ENCODE assay signal across 7 mouse cellular contexts in the genomic region with DNA sequence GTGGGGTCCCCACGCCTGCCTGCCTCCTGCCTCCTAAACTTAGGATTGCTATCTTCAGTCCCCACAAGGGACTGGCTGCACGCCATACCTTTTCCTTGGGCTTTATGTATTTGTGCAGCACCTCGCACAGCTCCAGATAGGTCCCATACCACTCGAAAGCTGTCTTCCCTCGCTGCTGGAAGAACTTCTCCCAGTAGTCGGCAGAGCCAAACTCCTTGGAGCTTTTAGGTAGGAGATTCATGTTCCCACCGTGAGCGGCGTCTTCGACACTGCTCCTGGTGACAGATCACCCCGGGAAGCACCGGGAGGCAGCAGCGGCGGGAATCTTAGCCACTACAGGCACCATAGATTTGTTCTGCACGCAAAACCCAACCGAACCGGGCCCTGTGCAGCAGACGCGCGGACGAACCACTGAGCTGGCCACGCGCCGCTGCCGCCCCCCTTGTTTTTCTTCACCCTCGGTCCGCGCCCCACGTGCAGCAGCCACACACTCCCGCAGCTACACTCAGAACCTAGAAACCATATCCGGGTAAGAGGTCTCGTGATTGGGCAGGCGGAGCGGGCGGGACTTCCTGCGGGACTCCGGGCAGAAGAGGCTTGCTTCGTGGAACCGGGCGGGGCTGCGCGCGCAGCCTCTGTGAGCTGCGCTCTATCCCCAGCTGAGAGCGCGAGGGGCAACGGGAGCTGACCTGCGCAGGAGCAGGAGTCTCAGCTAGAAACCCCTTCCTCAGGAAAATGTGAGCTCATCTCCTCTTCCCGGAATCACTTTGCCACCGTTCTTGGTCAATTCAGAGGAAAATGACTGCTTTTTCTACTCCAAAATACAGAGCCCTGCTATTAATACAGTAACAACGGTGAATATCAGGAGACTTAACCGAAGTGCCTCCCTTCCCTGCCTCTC. TPM values are rescaled to one million over a fixed set of nuclear protein-coding genes. Genes with fewer than 3 reads are reported as not detected.
DNase-seq lines count a peak whose midpoint lies in the region; ATAC-seq and TF ChIP-seq lines count a peak whose summit lies in the region.

A gene (minus strand): TSS at position 536 of the 901 bp plus-strand sequence.

- intact Hi-C loops in gastrocnemius, postnatal 36 days (cut with DNase I) = no loop called here
- intact Hi-C loops in left cerebral cortex, postnatal 36 days (cut with DNase I) = loop anchor here (2.0 kb wide), 2 partner anchors 23 to 117 kb away; a partner anchor contains a TSS

- no peaks in the 10 kb centered on the region for H3K27me3 ChIP-seq in intestine, embryonic 16.5 days (replicated peaks; ENCODE audit: control insufficient read depth, insufficient read depth, low read length)
- no peaks in the 10 kb centered on the region for H3K27me3 ChIP-seq in midbrain, embryonic 11.5 days (ENCODE audit: control insufficient read depth, insufficient read depth, low read length)
- H3K27me3 ChIP-seq in small intestine, adult 2 months (ENCODE audit: control insufficient read depth, insufficient read depth, low read length) = no peaks in the 10 kb centered on the region

- H3K27ac ChIP-seq in intestine, embryonic 16.5 days (ENCODE audit: low read length) = peak within 1 kb of the TSS; percentile 58
- H3K27ac ChIP-seq in midbrain, embryonic 11.5 days (ENCODE audit: low read depth, low read length) = peak within 1 kb of the TSS; percentile 56; the same call in 1 of the 2 replicates
- H3K27ac ChIP-seq in small intestine, adult 2 months (ENCODE audit: insufficient read depth, low read depth, low read length) = peak within 1 kb of the TSS; percentile 64

- H3K9ac ChIP-seq in intestine, embryonic 16.5 days (ENCODE audit: low read depth, low read length) = peak within 1 kb of the TSS; percentile 79
- H3K9ac ChIP-seq in midbrain, embryonic 11.5 days (ENCODE audit: low read length) = peak within 1 kb of the TSS; percentile 75

- H3K9me3 ChIP-seq in intestine, embryonic 16.5 days (ENCODE audit: control insufficient read depth, low read length) = no peaks in the 10 kb centered on the region
- H3K9me3 ChIP-seq in midbrain, embryonic 11.5 days (ENCODE audit: control insufficient read depth, low read length) = no peaks in the 10 kb centered on the region

- peaks cover 5% of the 10 kb centered on the region; the same call in 1 of the 2 replicates for H3K36me3 ChIP-seq in intestine, embryonic 16.5 days (ENCODE audit: control insufficient read depth, insufficient read depth, low read length)
- peaks cover 16% of the 10 kb centered on the region for H3K36me3 ChIP-seq in midbrain, embryonic 11.5 days (ENCODE audit: control insufficient read depth, insufficient read depth, low read length)
- H3K36me3 ChIP-seq in small intestine, adult 2 months (ENCODE audit: control insufficient read depth, insufficient read depth, low read length) = peaks cover 8% of the 10 kb centered on the region

- H3K4me1 ChIP-seq in intestine, embryonic 16.5 days (ENCODE audit: control insufficient read depth, insufficient read depth, low read length) = peaks cover 3% of the 10 kb centered on the region; the same call in 1 of the 2 replicates
- peaks cover 9% of the 10 kb centered on the region for H3K4me1 ChIP-seq in midbrain, embryonic 11.5 days (ENCODE audit: control insufficient read depth, insufficient read depth, low read length)
- H3K4me1 ChIP-seq in small intestine, adult 2 months (ENCODE audit: control insufficient read depth, insufficient read depth, insufficient read length, low read length) = no peaks in the 10 kb centered on the region

- peak; percentile 91 for TF ChIP-seq POLR2A in small intestine, adult 2 months (IDR thresholded peaks at IDR 0.05; ENCODE audit: low read depth, low read length)

- peak within 1 kb of the TSS; percentile 74 for H3K4me3 ChIP-seq in intestine, embryonic 16.5 days (ENCODE audit: low read length)
- peak within 1 kb of the TSS; percentile 64 for H3K4me3 ChIP-seq in midbrain, embryonic 11.5 days (ENCODE audit: low read depth, low read length)
- H3K4me3 ChIP-seq in small intestine, adult 2 months (ENCODE audit: low read depth, low read length) = peak within 1 kb of the TSS; percentile 76

- DNase-seq in adrenal gland, adult 2 months = peak; percentile 93
- peak; percentile 93 for DNase-seq in embryo, embryonic 11.5 days (ENCODE audit: low read depth, low spot score)
- peak; percentile 74 to 83 for DNase-seq in gastrocnemius, postnatal 36 days
- DNase-seq in left cerebral cortex, postnatal 36 days (ENCODE audit: low spot score in 2 of 2) = peak; percentile 89
- peak; percentile 99 for DNase-seq in midbrain, embryonic 11.5 days (ENCODE audit: low spot score, missing footprints)

- under 1% methylated on average over 52 of the region's 52 CpGs for WGBS in intestine, embryonic 16.5 days
- under 1% methylated on average over 52 of the region's 52 CpGs for WGBS in midbrain, embryonic 11.5 days
- WGBS in small intestine, adult 2 months = under 1% methylated on average over 52 of the region's 52 CpGs

- no peak for TF ChIP-seq CTCF in small intestine, adult 2 months (IDR thresholded peaks at IDR 0.05; ENCODE audit: extremely low read depth, insufficient read length, insufficient replicate concordance, low read depth, low read length)

- peak within 1 kb of the TSS; percentile 87 for H3K4me2 ChIP-seq in intestine, embryonic 16.5 days (ENCODE audit: low read depth, low read length)
- peak within 1 kb of the TSS; percentile 76 for H3K4me2 ChIP-seq in midbrain, embryonic 11.5 days

- peak; percentile 100 for ATAC-seq in intestine, embryonic 16.5 days
- peak; percentile 99 for ATAC-seq in midbrain, embryonic 11.5 days (ENCODE audit: low FRiP score)

RNA-seq across cellular contexts. Expression of the gene that starts here (rescaled TPM):
- 10 to 100 TPM; 13.2 to 18.3 TPM for total RNA-seq in adrenal gland, adult 2 months (2021)
- polyA plus RNA-seq in adrenal gland, adult 2 months (2012; rRNA removed) = 4.7 and 6.2 TPM in 2 replicates
- total RNA-seq in gastrocnemius, postnatal 36 days (2021) = 1 to 10 TPM; 5.9 to 9.6 TPM
- 17.8 and 18.5 TPM in 2 replicates for polyA plus RNA-seq in intestine, embryonic 16.5 days (2015; fragmentation: Nextera tagmentation; extraction: Ambion mirVana)
- total RNA-seq in left cerebral cortex, postnatal 36 days (2021) = 10 to 100 TPM; 12.5 to 12.6 TPM
- 12.7 and 13.9 TPM in 2 replicates for polyA plus RNA-seq in midbrain, embryonic 11.5 days (2014; fragmentation: Nextera tagmentation; extraction: Ambion mirVana)
- polyA plus RNA-seq in small intestine, adult 2 months (2012; rRNA removed) = 1.4 and 3.0 TPM in 2 replicates

Comparison
In these comparisons a context has a peak if more than half of its experiments do, and no peak if none do; other contexts are left out.
1. Peak in every context shown above with its lines: DNase-seq, ATAC-seq, H3K4me3 ChIP-seq and H3K27ac ChIP-seq.